Mouse (Mus musculus) erythroblast, adult 5-6 weeks (primary cell): ENCODE data around the gene Heatr4. TPM values are rescaled to one million over a fixed set of nuclear protein-coding genes. Genes with fewer than 3 reads are reported as not detected.

Experiments
- total RNA-seq, 2 experiments: library from RNA; stranded (forward) in 1 of 2; stranded (reverse) in 1 of 2; fragments of 150-400 nt in 1 of 2; fragments of 200-764, 138-1000 nt in 1 of 2; gene quantifications; 2 replicates each; pipeline versions ENCODE4 v1.2.3 to v1.2.4; 2015 to 2017; ENCODE audit warnings: low replicate concordance in 2 of 2

The Heatr4 gene
- total RNA-seq, 2 experiments from 2014 or later, result not detected

Other genes starting within 250 kb of the Heatr4 start
- gene Papln, start 221.2 kb downstream of the Heatr4 start, total RNA-seq (2015; ENCODE audit: low replicate concordance), result not detected in 2 replicates
- gene Papln, start 221.2 kb downstream of the Heatr4 start, total RNA-seq (2017; ENCODE audit: low replicate concordance), result not detected in 2 replicates
- gene Numb, start 62.9 kb downstream of the Heatr4 start, total RNA-seq (2015; ENCODE audit: low replicate concordance), result 3.8 and 10.9 TPM in 2 replicates
- 8.5 and 13.6 TPM in 2 replicates for gene Numb, start 62.9 kb downstream of the Heatr4 start, total RNA-seq (2017; ENCODE audit: low replicate concordance)
- gene Riox1, start 34.2 kb downstream of the Heatr4 start, total RNA-seq (2015; ENCODE audit: low replicate concordance), result 5.4 and 6.3 TPM in 2 replicates
- 3.3 and 3.9 TPM in 2 replicates for gene Riox1, start 34.2 kb downstream of the Heatr4 start, total RNA-seq (2017; ENCODE audit: low replicate concordance)
- gene Acot2, start 3.0 kb upstream of the Heatr4 start, total RNA-seq (2015; ENCODE audit: low replicate concordance), result 2.3 and 4.4 TPM in 2 replicates
- 1.5 and 3.5 TPM in 2 replicates for gene Acot2, start 3.0 kb upstream of the Heatr4 start, total RNA-seq (2017; ENCODE audit: low replicate concordance)
- gene Acot1, start 24.6 kb upstream of the Heatr4 start, total RNA-seq (2015; ENCODE audit: low replicate concordance), result not detected in 2 replicates
- gene Acot1, start 24.6 kb upstream of the Heatr4 start, total RNA-seq (2017; ENCODE audit: low replicate concordance), result 2.4 TPM in 1 of 2 replicates, not detected in the other
- gene Acot4, start 53.5 kb upstream of the Heatr4 start, total RNA-seq (2015; ENCODE audit: low replicate concordance), result not detected in 2 replicates
- not detected in 2 replicates for gene Acot4, start 53.5 kb upstream of the Heatr4 start, total RNA-seq (2017; ENCODE audit: low replicate concordance)
- not detected in 2 replicates for gene Gm49366, start 54.1 kb upstream of the Heatr4 start, total RNA-seq (2015; ENCODE audit: low replicate concordance)
- not detected in 2 replicates for gene Gm49366, start 54.1 kb upstream of the Heatr4 start, total RNA-seq (2017; ENCODE audit: low replicate concordance)
- gene Acot3, start 67.3 kb upstream of the Heatr4 start, total RNA-seq (2015; ENCODE audit: low replicate concordance), result not detected in 2 replicates
- not detected in 2 replicates for gene Acot3, start 67.3 kb upstream of the Heatr4 start, total RNA-seq (2017; ENCODE audit: low replicate concordance)
- not detected in 2 replicates for gene Acot5, start 84.5 kb upstream of the Heatr4 start, total RNA-seq (2015; ENCODE audit: low replicate concordance)
- gene Acot5, start 84.5 kb upstream of the Heatr4 start, total RNA-seq (2017; ENCODE audit: low replicate concordance), result not detected in 2 replicates
- not detected in 2 replicates for gene Acot6, start 115.8 kb upstream of the Heatr4 start, total RNA-seq (2015; ENCODE audit: low replicate concordance)
- 0.42 and 2.3 TPM in 2 replicates for gene Acot6, start 115.8 kb upstream of the Heatr4 start, total RNA-seq (2017; ENCODE audit: low replicate concordance)
- gene Dnal1, start 129.5 kb upstream of the Heatr4 start, total RNA-seq (2015; ENCODE audit: low replicate concordance), result 0.63 TPM in 1 of 2 replicates, not detected in the other
- gene Dnal1, start 129.5 kb upstream of the Heatr4 start, total RNA-seq (2017; ENCODE audit: low replicate concordance), result not detected in 2 replicates
- gene Pnma1, start 163.6 kb upstream of the Heatr4 start, total RNA-seq (2015; ENCODE audit: low replicate concordance), result 1.5 and 4.4 TPM in 2 replicates
- 1.0 and 4.5 TPM in 2 replicates for gene Pnma1, start 163.6 kb upstream of the Heatr4 start, total RNA-seq (2017; ENCODE audit: low replicate concordance)
- 5.4 and 12.7 TPM in 2 replicates for gene Elmsan1, start 234.0 kb upstream of the Heatr4 start, total RNA-seq (2015; ENCODE audit: low replicate concordance)
- gene Elmsan1, start 234.0 kb upstream of the Heatr4 start, total RNA-seq (2017; ENCODE audit: low replicate concordance), result 8.0 and 11.4 TPM in 2 replicates